Mouse (Mus musculus) liver, embryonic 15.5 days (tissue): ENCODE measurements around the gene Zmiz1. TPM values are rescaled to one million over a fixed set of nuclear protein-coding genes. Genes with fewer than 3 reads are reported as not detected.
A peak's percentile ranks its signal among the peaks of the same experiment; 100 is the strongest.

Experiments used
- ATAC-seq: fragments of 200-750 bp; cut with Nextera tagmentation; 2 replicates; pipeline ENCODE4 v1.8.0; 2017; ENCODE audit warnings: moderate number of reproducible peaks, mild to moderate bottlenecking, moderate library complexity; ENCODE audit not compliant: insufficient read depth
- H3K27ac ChIP-seq: fragments of 300-500 bp; sonication (generic); replicated peaks from 2 replicates; pipeline ENCODE4 v1.5.1; 2015; ENCODE audit warnings: mild to moderate bottlenecking, inconsistent platforms
- H3K27me3 ChIP-seq: fragments of 300-500 bp; sonication (generic); 2 replicates; pipeline ENCODE4 v1.6.1; 2015; ENCODE audit warnings: mild to moderate bottlenecking, inconsistent platforms
- H3K36me3 ChIP-seq: fragments of 300-500 bp; sonication (generic); replicated peaks from 2 replicates; pipeline ENCODE4 v1.6.1; 2015; ENCODE audit warnings: moderate library complexity, mild to moderate bottlenecking, inconsistent platforms
- H3K4me1 ChIP-seq: fragments of 300-500 bp; sonication (generic); replicated peaks from 2 replicates; pipeline ENCODE4 v1.6.1; 2015; ENCODE audit warnings: inconsistent platforms
- H3K4me2 ChIP-seq: fragments of 300-500 bp; sonication (generic); 2 replicates; pipeline ENCODE4 v1.6.1; 2015; ENCODE audit warnings: moderate library complexity, mild to moderate bottlenecking, inconsistent platforms
- H3K4me3 ChIP-seq: fragments of 300-500 bp; sonication (generic); replicated peaks from 2 replicates; pipeline ENCODE4 v1.5.1; 2015; ENCODE audit warnings: mild to moderate bottlenecking, inconsistent platforms
- H3K9ac ChIP-seq: fragments of 300-500 bp; sonication (generic); 2 replicates; pipeline ENCODE4 v1.6.1; 2015; ENCODE audit warnings: moderate library complexity, mild to moderate bottlenecking, inconsistent platforms
- H3K9me3 ChIP-seq: fragments of 300-500 bp; sonication (generic); replicated peaks from 2 replicates; pipeline ENCODE4 v1.6.1; 2016; ENCODE audit warnings: inconsistent platforms
- WGBS: fragments of 180-500 bp; shearing (Covaris S2); methylation state at CpG from one replicate; pipeline ENCODE4 v1.1.7; 2015; ENCODE audit warnings: mixed read lengths; ENCODE audit not compliant: insufficient replicate concordance; 5-methylcytosine and 5-hydroxymethylcytosine counted together
- polyA plus RNA-seq: library from polyadenylated mRNA; unstranded; fragments of >200 nt; fragmentation: Nextera tagmentation; extraction: Ambion mirVana; gene quantifications from 2 replicates; pipeline ENCODE4 v1.2.1, GENCODE M21; 2015

Zmiz1 gene
- polyA plus RNA-seq, 1 experiment from 2014 or later = 4.3 TPM

- no peaks in the 10 kb centered on the region for H3K27me3 ChIP-seq
- no peaks in the 10 kb centered on the region for H3K9me3 ChIP-seq
- no peak overlapping the region for H3K4me2 ChIP-seq
- H3K9ac ChIP-seq = no peak overlapping the region
- H3K4me1 ChIP-seq = peaks cover 21% of the 10 kb centered on the region
- no peak overlapping the region for H3K4me3 ChIP-seq
- 51% methylated on average over 2 of the region's 2 CpGs for WGBS
- ATAC-seq = no peak
- no peak overlapping the region for H3K27ac ChIP-seq
- H3K36me3 ChIP-seq = 0 out of 2 replicates have a peak, but pooled peaks cover 12% of the 10 kb centered on the region
Observed at GRCm38 (mm10) chr14:25551731-25552130, 92.7 kb downstream of the Zmiz1 start.

- no peak for ATAC-seq
- no peak overlapping the region for H3K9ac ChIP-seq
- H3K27ac ChIP-seq = no peak overlapping the region
Observed at GRCm38 (mm10) chr14:25553382-25553781, 94.4 kb downstream of the Zmiz1 start.

GRCm38 (mm10) chr14:25554781-25555180 lies 95.8 kb downstream of the Zmiz1 start:
- H3K4me2 ChIP-seq = no peak overlapping the region
- peaks cover 31% of the 10 kb centered on the region for H3K4me1 ChIP-seq
- WGBS = 48% methylated on average over 8 of the region's 8 CpGs
- ATAC-seq = no peak
- H3K27ac ChIP-seq = no peak overlapping the region
- H3K9me3 ChIP-seq = no peaks in the 10 kb centered on the region
- 0 out of 2 replicates have a peak, but pooled peaks cover 5% of the 10 kb centered on the region for H3K36me3 ChIP-seq
- H3K27me3 ChIP-seq = no peaks in the 10 kb centered on the region
- H3K9ac ChIP-seq = no peak overlapping the region
- H3K4me3 ChIP-seq = no peak overlapping the region

More at GRCm38 (mm10) chr14:25553382-25553781, 94.4 kb downstream of the Zmiz1 start:
- H3K4me1 ChIP-seq = peaks cover 26% of the 10 kb centered on the region
- 0 out of 2 replicates have a peak, but pooled peaks cover 9% of the 10 kb centered on the region for H3K36me3 ChIP-seq
- WGBS = 67% methylated on average over 2 of the region's 2 CpGs
- no peaks in the 10 kb centered on the region for H3K27me3 ChIP-seq
- H3K4me2 ChIP-seq = no peak overlapping the region
- H3K9me3 ChIP-seq = no peaks in the 10 kb centered on the region
- no peak overlapping the region for H3K4me3 ChIP-seq

- no peaks in the 10 kb centered on the region for H3K9me3 ChIP-seq
- no peak overlapping the region for H3K27ac ChIP-seq
- no peak overlapping the region for H3K4me2 ChIP-seq
- H3K4me3 ChIP-seq = no peak overlapping the region
- no peaks in the 10 kb centered on the region for H3K27me3 ChIP-seq
- no peak for ATAC-seq
- 66% methylated on average over 10 of the region's 10 CpGs for WGBS
- H3K36me3 ChIP-seq = 0 out of 2 replicates have a peak, but pooled peaks cover 5% of the 10 kb centered on the region
- no peak overlapping the region for H3K9ac ChIP-seq
- peaks cover 36% of the 10 kb centered on the region for H3K4me1 ChIP-seq
Observed at GRCm38 (mm10) chr14:25555291-25555781, 96.4 kb downstream of the Zmiz1 start.

- ATAC-seq = no peak
- H3K27ac ChIP-seq = no peak overlapping the region
- H3K9ac ChIP-seq = no peak overlapping the region
- H3K4me2 ChIP-seq = no peak overlapping the region
- peaks cover 40% of the 10 kb centered on the region for H3K4me1 ChIP-seq
- H3K27me3 ChIP-seq = no peaks in the 10 kb centered on the region
- H3K4me3 ChIP-seq = no peak overlapping the region
- no peaks in the 10 kb centered on the region for H3K9me3 ChIP-seq
- WGBS = 51% methylated on average over 7 of the region's 7 CpGs
- 0 out of 2 replicates have a peak, but pooled peaks cover 5% of the 10 kb centered on the region for H3K36me3 ChIP-seq
Observed at GRCm38 (mm10) chr14:25555848-25556247, 96.9 kb downstream of the Zmiz1 start.

- H3K4me3 ChIP-seq = no peak overlapping the region
- H3K9ac ChIP-seq = no peak overlapping the region
- 0 out of 2 replicates have a peak, but pooled peaks cover 5% of the 10 kb centered on the region for H3K36me3 ChIP-seq
- H3K4me1 ChIP-seq = peaks cover 52% of the 10 kb centered on the region
- H3K27me3 ChIP-seq = no peaks in the 10 kb centered on the region
- no peaks in the 10 kb centered on the region for H3K9me3 ChIP-seq
- H3K4me2 ChIP-seq = no peak overlapping the region
- 38% methylated on average over 8 of the region's 8 CpGs for WGBS
- 0 out of 2 replicates have a peak overlapping the region, but pooled peaks have one; percentile 45 for H3K27ac ChIP-seq
- no peak for ATAC-seq
Observed at GRCm38 (mm10) chr14:25557014-25557413, 98.0 kb downstream of the Zmiz1 start.

- no peak overlapping the region for H3K4me2 ChIP-seq
- no peaks in the 10 kb centered on the region for H3K27me3 ChIP-seq
- 80% methylated on average over 1 of the region's 1 CpGs for WGBS
- H3K9ac ChIP-seq = no peak overlapping the region
- peaks cover 6% of the 10 kb centered on the region; the same call in 1 of the 2 replicates for H3K36me3 ChIP-seq
- H3K4me1 ChIP-seq = peaks cover 54% of the 10 kb centered on the region
- no peak overlapping the region for H3K27ac ChIP-seq
- no peaks in the 10 kb centered on the region for H3K9me3 ChIP-seq
- no peak for ATAC-seq
- H3K4me3 ChIP-seq = no peak overlapping the region
Observed at GRCm38 (mm10) chr14:25558479-25558878, 99.5 kb downstream of the Zmiz1 start.

GRCm38 (mm10) chr14:25559907-25560306 lies 100.9 kb downstream of the Zmiz1 start:
- H3K4me2 ChIP-seq = no peak overlapping the region
- 35% methylated on average over 5 of the region's 5 CpGs for WGBS
- no peak overlapping the region for H3K27ac ChIP-seq
- no peak for ATAC-seq
- no peak overlapping the region for H3K9ac ChIP-seq
- H3K9me3 ChIP-seq = no peaks in the 10 kb centered on the region
- peaks cover 52% of the 10 kb centered on the region for H3K4me1 ChIP-seq
- H3K4me3 ChIP-seq = no peak overlapping the region
- no peaks in the 10 kb centered on the region for H3K27me3 ChIP-seq
- peaks cover 5% of the 10 kb centered on the region; the same call in 1 of the 2 replicates for H3K36me3 ChIP-seq

GRCm38 (mm10) chr14:25560841-25561240 lies 101.9 kb downstream of the Zmiz1 start:
- Histone ChIP-seq H3K9ac (no peak overlapping the region), H3K4me1 (peaks cover 47% of the 10 kb centered on the region), H3K36me3 (peaks cover 5% of the 10 kb centered on the region; the same call in 1 of the 2 replicates), H3K27me3 (no peaks in the 10 kb centered on the region), H3K4me2 (no peak overlapping the region), H3K4me3 (no peak overlapping the region), H3K9me3 (no peaks in the 10 kb centered on the region), H3K27ac (no peak overlapping the region)
- 79% methylated on average over 3 of the region's 3 CpGs for WGBS
- no peak for ATAC-seq

GRCm38 (mm10) chr14:25561716-25562115 lies 102.7 kb downstream of the Zmiz1 start:
- no peaks in the 10 kb centered on the region for H3K27me3 ChIP-seq
- H3K4me3 ChIP-seq = no peak overlapping the region
- 14% methylated on average over 1 of the region's 1 CpGs for WGBS
- H3K27ac ChIP-seq = no peak overlapping the region
- H3K4me1 ChIP-seq = peaks cover 44% of the 10 kb centered on the region
- peaks cover 5% of the 10 kb centered on the region; the same call in 1 of the 2 replicates for H3K36me3 ChIP-seq
- H3K4me2 ChIP-seq = no peak overlapping the region
- H3K9me3 ChIP-seq = no peaks in the 10 kb centered on the region
- no peak for ATAC-seq
- no peak overlapping the region for H3K9ac ChIP-seq

- peaks cover 44% of the 10 kb centered on the region for H3K4me1 ChIP-seq
- no peaks in the 10 kb centered on the region for H3K27me3 ChIP-seq
- no peak overlapping the region for H3K27ac ChIP-seq
- no peak overlapping the region for H3K4me2 ChIP-seq
- ATAC-seq = no peak
- H3K36me3 ChIP-seq = peaks cover 5% of the 10 kb centered on the region; the same call in 1 of the 2 replicates
- H3K9me3 ChIP-seq = no peaks in the 10 kb centered on the region
- WGBS = 67% methylated on average over 4 of the region's 4 CpGs
- H3K9ac ChIP-seq = no peak overlapping the region
- no peak overlapping the region for H3K4me3 ChIP-seq
Observed at GRCm38 (mm10) chr14:25562447-25562846, 103.5 kb downstream of the Zmiz1 start.

- Histone ChIP-seq H3K27me3 (no peaks in the 10 kb centered on the region), H3K4me2 (no peak overlapping the region), H3K27ac (no peak overlapping the region), H3K36me3 (peaks cover 5% of the 10 kb centered on the region; the same call in 1 of the 2 replicates), H3K4me3 (no peak overlapping the region), H3K4me1 (peaks cover 44% of the 10 kb centered on the region), H3K9me3 (no peaks in the 10 kb centered on the region), H3K9ac (no peak overlapping the region)
- 66% methylated on average over 7 of the region's 7 CpGs for WGBS
- no peak for ATAC-seq
Observed at GRCm38 (mm10) chr14:25562909-25563308, 103.9 kb downstream of the Zmiz1 start.
